Comparison of ENCODE assay signal across 22 mouse cellular contexts in genomic region chr2:127978601-127979230, GRCm38 (mm10).
DNase-seq lines count a peak whose midpoint lies in the region; ATAC-seq lines count a peak whose summit lies in the region.
"Had no signal": no experiment of that assay in that cellular context is flagged by ENCODE, and none has a peak within 500 bp of the region (broad histone marks: within the 10 kb centered on the region; RNA-seq: fewer than 3 reads in every experiment).

No protein-coding gene starts in this region.

- no peaks in the 10 kb centered on the region for H3K4me1 ChIP-seq in kidney, embryonic 14.5 days (ENCODE audit: control insufficient read depth, insufficient read depth, low read length)
- H3K4me1 ChIP-seq: forebrain, embryonic 10.5 days; heart, embryonic 15.5 days; hindbrain, embryonic 15.5 days had no signal

- no peaks in the 10 kb centered on the region for H3K27me3 ChIP-seq in kidney, embryonic 14.5 days (ENCODE audit: control insufficient read depth, insufficient read depth, low read length)
- H3K27me3 ChIP-seq: hindbrain, embryonic 15.5 days had no signal

- peak; percentile 54 for DNase-seq in adrenal gland, adult 2 months
- no peak for DNase-seq in adrenal gland, adult 18-20 months (ENCODE audit: low spot score in 2 of 2)
- peak; percentile 84 for DNase-seq in heart, adult 11 months
- DNase-seq in heart, postnatal 10 days, result no peak
- peak; percentile 3 for DNase-seq in kidney, adult 9 months
- peak; percentile 46 for DNase-seq in lung, postnatal 36 days
- DNase-seq in lung, adult 18-20 months, result no peak
- DNase-seq: B cell, adult 2 months; cerebellum, adult 2 months; cerebellum, postnatal 10 days; gastrocnemius, adult 2 months; gastrocnemius, postnatal 25 days; heart, adult 18-20 months had no signal

- no peak for ATAC-seq in kidney, embryonic 14.5 days (ENCODE audit: low FRiP score, low TSS enrichment)
- ATAC-seq: CD4-positive, CD25-positive, alpha-beta regulatory T cell, adult 4 months; forebrain, embryonic 14.5 days had no signal

- 82% methylated on average over 7 of the region's 7 CpGs for WGBS in kidney, embryonic 14.5 days

- H3K4me2 ChIP-seq in kidney, embryonic 14.5 days (replicated peaks; ENCODE audit: low read depth, low read length), result no peak overlapping the region
- H3K4me2 ChIP-seq: heart, embryonic 11.5 days; heart, embryonic 15.5 days; hindbrain, embryonic 15.5 days had no signal

- intact Hi-C loops in heart, postnatal 10 days (cut with DNase I), result no loop called here

- H3K27ac ChIP-seq in kidney, embryonic 14.5 days (ENCODE audit: low read depth, low read length), result no peak overlapping the region
- H3K27ac ChIP-seq: embryonic facial prominence, embryonic 10.5 days; forebrain, embryonic 10.5 days; gastrocnemius, adult 2 months; heart, embryonic 15.5 days; hindbrain, embryonic 15.5 days had no signal

- H3K36me3 ChIP-seq in kidney, embryonic 14.5 days (ENCODE audit: control insufficient read depth, insufficient read depth, low read length), result no peaks in the 10 kb centered on the region
- H3K36me3 ChIP-seq: embryonic facial prominence, embryonic 10.5 days; forebrain, embryonic 10.5 days; G1E; heart, embryonic 15.5 days; hindbrain, embryonic 15.5 days had no signal

- H3K9ac ChIP-seq in kidney, embryonic 14.5 days (ENCODE audit: low read depth, low read length), result no peak overlapping the region
- H3K9ac ChIP-seq: heart, embryonic 15.5 days; hindbrain, embryonic 15.5 days had no signal

- H3K9me3 ChIP-seq in kidney, embryonic 14.5 days (ENCODE audit: control insufficient read depth, low read length), result no peaks in the 10 kb centered on the region
- H3K9me3 ChIP-seq: embryonic facial prominence, embryonic 10.5 days; forebrain, embryonic 10.5 days; G1E; heart, embryonic 15.5 days; hindbrain, embryonic 15.5 days had no signal

- H3K4me3 ChIP-seq in kidney, embryonic 14.5 days (ENCODE audit: low read length), result no peak overlapping the region
- H3K4me3 ChIP-seq: embryonic facial prominence, embryonic 10.5 days; forebrain, embryonic 10.5 days; gastrocnemius, adult 2 months; heart, embryonic 15.5 days; hindbrain, embryonic 15.5 days had no signal

Comparison
In these comparisons a context has a peak if more than half of its experiments do, and no peak if none do; other contexts are left out.
1. DNase-seq: peak in adrenal gland, adult 2 months (single experiment), heart, adult 11 months (single experiment), kidney, adult 9 months (single experiment) and lung, postnatal 36 days (single experiment); none in adrenal gland, adult 18-20 months (0 of 2), heart, postnatal 10 days (0 of 2) and lung, adult 18-20 months (0 of 2).